Mouse (Mus musculus) gastrocnemius, postnatal 4 days (tissue): ENCODE results near the gene Ncam1. TPM values are rescaled to one million over a fixed set of nuclear protein-coding genes. Genes with fewer than 3 reads are reported as not detected.

ENCODE experiments used
- DNase-seq, 2 experiments: peaks; one replicate each; pipeline ENCODE4 v3.0.0; 2021 to 2022; ENCODE audit warnings: low spot score in 2 of 2, mixed read lengths in 2 of 2
- long read RNA-seq, 2 experiments: library from polyadenylated mRNA; stranded (forward); transcript quantifications; one replicate each; pipeline ENCODE4 v2.0.0; 2021
- total RNA-seq, 2 experiments: library from RNA; stranded (reverse); gene quantifications; 2 replicates each; pipeline ENCODE4 v1.2.3; 2021

Gene Ncam1
- total RNA-seq: 100 to 1,000 TPM; 180 to 193 TPM
- long read RNA-seq, experiment 1, partial matches to known transcripts: 8 of 27 reads
- long read RNA-seq, experiment 1, other reads (novel, unspliced or antisense): 18 of 27 reads
- long read RNA-seq, experiment 2, partial matches to known transcripts: 16 of 31 reads
- long read RNA-seq, experiment 2, other reads (novel, unspliced or antisense): 14 of 31 reads

GRCm38 (mm10) chr9:49798806-49799205 lies at the start of gene Ncam1:
Gene Ncam1, minus strand, starts transcription at chr9:49798925.
- peak; percentile 61 to 86 for DNase-seq

GRCm38 (mm10) chr9:49834013-49834412 lies 35.3 kb upstream of the Ncam1 start:
- DNase-seq: no peak

GRCm38 (mm10) chr9:49827671-49828070 lies 28.9 kb upstream of the Ncam1 start:
- no peak for DNase-seq

DNA sequence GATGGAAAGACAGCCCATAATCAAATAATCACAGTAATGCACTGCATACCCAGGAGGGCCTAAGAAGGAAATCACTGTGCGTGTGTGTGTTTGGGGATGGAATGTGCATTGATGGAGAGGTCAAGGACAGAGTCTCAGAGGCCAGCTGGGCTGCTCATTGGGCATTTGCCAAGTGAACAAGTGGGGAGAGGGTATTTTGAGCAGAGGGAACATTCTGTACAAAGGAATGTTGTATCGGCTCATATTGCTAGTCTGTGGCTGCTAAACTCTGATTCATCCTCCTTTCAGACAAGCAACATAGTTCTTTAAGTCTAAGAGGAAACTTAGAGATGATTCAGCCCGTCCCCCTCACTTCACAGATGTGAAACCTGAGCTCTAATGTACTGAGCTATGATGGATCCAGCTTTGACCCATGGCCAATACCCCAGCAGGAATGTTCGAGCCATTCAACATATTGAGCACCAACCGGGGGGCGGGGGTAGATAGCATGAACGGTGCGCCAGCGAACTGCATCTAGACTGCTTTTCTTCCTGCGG lies 17.5 kb upstream of the Ncam1 start:
- DNase-seq: no peak

GRCm38 (mm10) chr9:49814442-49814841 lies 15.7 kb upstream of the Ncam1 start:
- DNase-seq: no peak

DNA sequence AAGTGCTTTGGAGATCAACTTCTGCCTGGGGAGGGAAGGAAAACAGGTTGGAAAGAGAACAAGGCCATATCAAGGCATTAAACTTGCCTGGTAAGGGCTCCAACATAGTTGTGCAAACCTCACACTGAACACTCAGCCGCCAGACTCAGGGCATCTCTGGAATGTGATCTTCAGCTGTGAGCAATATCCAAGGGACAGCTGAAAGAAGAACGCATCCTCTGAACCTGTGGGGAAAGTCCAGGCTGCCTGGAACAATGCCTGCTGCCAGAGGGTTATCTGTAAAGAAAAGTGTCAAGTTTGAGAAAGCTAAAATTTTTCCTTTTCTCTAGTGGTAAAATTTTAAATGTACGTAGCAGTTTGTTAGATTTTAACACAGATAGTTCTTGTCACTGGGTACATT lies 4.5 kb upstream of the Ncam1 start:
- DNase-seq: no peak

GRCm38 (mm10) chr9:49797821-49798571 lies 729 bp downstream of the Ncam1 start:
- peak; percentile 55 to 71 for DNase-seq

GRCm38 (mm10) chr9:49797508-49797820 lies 1.3 kb downstream of the Ncam1 start:
- no peak for DNase-seq

GRCm38 (mm10) chr9:49796618-49797507 lies 1.9 kb downstream of the Ncam1 start:
- DNase-seq: peak; percentile 59 to 79

GRCm38 (mm10) chr9:49795881-49796280 lies 2.8 kb downstream of the Ncam1 start:
- DNase-seq: no peak

- no peak for DNase-seq
Measured at GRCm38 (mm10) chr9:49793987-49794550, 4.7 kb downstream of the Ncam1 start.

GRCm38 (mm10) chr9:49793241-49793640 lies 5.5 kb downstream of the Ncam1 start:
- no peak for DNase-seq

- DNase-seq: no peak
Measured at GRCm38 (mm10) chr9:49792646-49793045, 6.1 kb downstream of the Ncam1 start.

DNA sequence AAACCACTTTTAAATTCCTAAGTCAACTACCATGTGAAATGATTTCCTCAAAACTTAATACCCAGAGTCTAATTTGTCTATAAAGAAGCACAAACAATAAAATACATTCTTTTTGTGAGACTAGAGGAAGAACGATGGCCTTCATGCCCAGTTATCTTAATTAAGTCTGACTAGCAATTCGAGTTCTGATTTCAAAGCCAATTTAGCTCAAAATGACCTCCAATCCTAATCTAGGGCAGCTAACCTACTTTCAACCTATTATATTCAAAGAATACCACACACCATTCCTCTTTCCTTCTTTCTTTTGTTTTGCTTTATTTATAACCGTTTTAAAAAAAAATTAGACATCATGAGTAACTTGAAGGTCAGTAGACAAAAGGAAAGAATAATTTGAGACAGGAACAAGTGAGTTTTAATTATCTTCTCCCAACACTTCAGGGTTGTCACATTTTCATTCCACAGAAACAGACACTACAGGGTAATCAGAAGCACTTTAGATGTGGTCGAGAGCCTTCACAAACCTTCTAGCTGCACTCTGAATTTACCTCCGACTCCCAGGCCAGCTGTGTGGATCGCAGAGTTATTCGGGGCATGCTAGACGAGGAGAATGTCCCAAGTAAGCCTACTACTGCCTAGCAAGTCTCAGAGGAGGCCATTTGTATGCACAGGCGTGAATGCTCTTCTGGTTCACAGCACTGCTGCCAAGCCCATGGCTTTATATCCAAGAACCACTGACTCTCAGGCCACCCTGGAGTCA lies 17.5 kb downstream of the Ncam1 start:
- no peak for DNase-seq

DNA sequence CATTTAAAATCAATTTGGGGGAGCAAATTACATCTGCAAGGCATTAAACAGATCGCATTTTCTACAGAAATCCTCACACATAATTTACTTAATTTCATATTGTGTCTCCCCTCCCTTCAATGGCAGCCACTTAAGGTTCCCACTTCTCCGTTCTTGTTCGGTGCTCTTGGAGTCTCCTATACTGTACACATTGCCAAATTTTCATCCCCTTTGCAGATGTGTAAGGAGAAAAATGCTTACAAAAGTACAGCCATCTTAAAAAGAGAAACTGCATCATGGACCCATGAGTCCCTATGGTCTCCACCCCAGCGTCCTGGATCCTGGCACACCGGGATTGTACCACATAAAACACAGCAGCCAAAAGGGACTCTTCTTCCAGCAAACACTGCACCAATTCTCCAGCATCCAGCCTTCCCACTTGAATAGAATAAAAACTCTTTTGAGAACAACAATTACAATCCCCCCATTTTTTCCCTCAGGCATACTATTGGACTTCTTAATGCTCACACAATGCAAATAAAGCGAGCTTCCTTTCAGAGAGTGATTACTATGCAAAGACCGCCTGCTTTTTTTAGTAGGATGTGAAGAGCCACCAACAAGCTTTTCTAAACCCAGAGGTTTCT lies 21.6 kb downstream of the Ncam1 start:
- DNase-seq: no peak

- DNase-seq: no peak
Measured at GRCm38 (mm10) chr9:49766634-49767033, 32.1 kb downstream of the Ncam1 start.

GRCm38 (mm10) chr9:49760571-49760970 lies 38.2 kb downstream of the Ncam1 start:
- DNase-seq: no peak

- no peak for DNase-seq
Measured at GRCm38 (mm10) chr9:49758436-49758835, 40.3 kb downstream of the Ncam1 start.

DNA sequence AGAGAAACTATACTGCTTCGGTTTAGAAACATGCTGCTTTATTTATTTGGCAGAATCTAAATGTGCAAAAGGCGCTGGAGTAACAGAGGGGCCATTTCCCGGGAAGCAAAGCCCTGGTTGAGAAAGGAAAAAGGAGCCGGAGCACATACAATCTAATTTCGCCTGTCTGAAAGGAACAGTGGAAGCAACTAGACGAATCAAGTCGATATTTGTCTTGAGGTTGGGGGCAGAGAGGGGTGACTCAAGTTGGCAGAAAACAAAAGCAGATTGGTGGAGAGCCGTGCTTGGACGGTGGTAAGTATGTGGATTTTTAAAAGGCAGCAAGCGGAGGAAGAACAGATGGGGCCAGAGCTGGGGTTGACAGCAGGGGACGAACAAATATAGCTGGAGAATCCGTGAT lies 40.7 kb downstream of the Ncam1 start:
- no peak for DNase-seq

DNA sequence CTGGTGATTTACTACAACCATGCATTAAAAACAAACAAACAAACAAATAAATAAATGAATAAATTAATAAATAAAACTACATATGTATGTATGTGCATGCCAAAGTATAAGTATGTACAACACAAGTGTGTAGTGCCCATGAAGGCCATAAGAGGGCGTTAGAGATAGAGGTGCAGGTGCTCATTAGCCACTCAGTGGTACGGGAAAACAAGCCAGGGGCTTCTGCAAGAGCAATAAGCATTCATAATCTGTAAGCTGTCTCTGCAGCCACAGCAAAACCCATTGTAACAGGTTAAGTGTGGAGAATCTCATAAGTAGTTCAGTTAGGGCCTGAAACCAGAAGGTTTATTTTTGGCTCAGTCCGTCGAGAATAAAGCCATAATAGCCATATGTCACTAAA lies 41.1 kb downstream of the Ncam1 start:
- no peak for DNase-seq
